Mouse (Mus musculus) midbrain, embryonic 10.5 days (tissue): ENCODE measurements at regions not wholly inside any gene's neighbourhood (a gene's known extent, or its start where the extent isn't known, plus 50 kb on each side); places are given as distances from the start of the nearest gene placed in this dataset.
"Not testable (repeated sequence)": the region's sequence is repeated elsewhere in the genome, so short reads cannot be mapped to it uniquely, and the experiment has no call there.

ENCODE experiments used
- DNase-seq: peaks from one replicate; pipeline ENCODE4 v3.0.0-alpha.2; 2017; ENCODE audit warnings: low spot score
- H3K27ac ChIP-seq: fragments of 300-500 bp; sonication (generic); replicated peaks from 2 replicates; pipeline ENCODE4 v1.5.1; 2016; ENCODE audit warnings: mild to moderate bottlenecking
- H3K27me3 ChIP-seq: fragments of 300-500 bp; sonication (generic); 2 replicates; pipeline ENCODE4 v1.6.1; 2016; ENCODE audit warnings: low read depth, mild to moderate bottlenecking; ENCODE audit not compliant: poor library complexity, severe bottlenecking
- H3K36me3 ChIP-seq: fragments of 300-500 bp; sonication (generic); 2 replicates; pipeline ENCODE4 v1.6.1; 2016; ENCODE audit warnings: mild to moderate bottlenecking, moderate library complexity
- H3K4me1 ChIP-seq: fragments of 300-500 bp; sonication (generic); 2 replicates; pipeline ENCODE4 v1.6.1; 2016
- H3K4me3 ChIP-seq: fragments of 300-500 bp; sonication (generic); 2 replicates; pipeline ENCODE4 v1.5.1; 2016; ENCODE audit warnings: mild to moderate bottlenecking, moderate library complexity
- H3K9me3 ChIP-seq: fragments of 300-500 bp; sonication (generic); replicated peaks from 2 replicates; pipeline ENCODE4 v1.6.1; 2016; ENCODE audit warnings: mild to moderate bottlenecking
- WGBS: fragments of 180-500 bp; shearing (Covaris S2); methylation state at CpG from one replicate; pipeline ENCODE4 v1.1.7; 2016; 5-methylcytosine and 5-hydroxymethylcytosine counted together

- DNase-seq = no peak
- 84% methylated on average over 4 of the region's 4 CpGs for WGBS
- H3K27me3 ChIP-seq = no peaks in the 10 kb centered on the region
- no peak overlapping the region for H3K4me3 ChIP-seq
- H3K36me3 ChIP-seq = no peaks in the 10 kb centered on the region
- no peaks in the 10 kb centered on the region for H3K4me1 ChIP-seq
- H3K27ac ChIP-seq = no peak overlapping the region
- no peaks in the 10 kb centered on the region for H3K9me3 ChIP-seq
Observed at GRCm38 (mm10) chr3:60819684-60820281, 182.8 kb upstream of the P2ry1 start.

- Histone ChIP-seq H3K4me1 (no peaks in the 10 kb centered on the region), H3K4me3 (no peak overlapping the region), H3K9me3 (no peaks in the 10 kb centered on the region), H3K27ac (no peak overlapping the region), H3K36me3 (no peaks in the 10 kb centered on the region), H3K27me3 (no peaks in the 10 kb centered on the region)
- DNase-seq = no peak
Observed at GRCm38 (mm10) chr3:60821463-60821862, 181.1 kb upstream of the P2ry1 start.

- no peak for DNase-seq
- no peaks in the 10 kb centered on the region for H3K4me1 ChIP-seq
- no peaks in the 10 kb centered on the region for H3K9me3 ChIP-seq
- no peak overlapping the region for H3K4me3 ChIP-seq
- H3K27me3 ChIP-seq = no peaks in the 10 kb centered on the region
- no peaks in the 10 kb centered on the region for H3K36me3 ChIP-seq
- WGBS = 83% methylated on average over 4 of the region's 4 CpGs
- no peak overlapping the region for H3K27ac ChIP-seq
Observed at GRCm38 (mm10) chr3:60826759-60827158, 175.8 kb upstream of the P2ry1 start.

- DNase-seq = no peak
- no peak overlapping the region for H3K27ac ChIP-seq
- H3K27me3 ChIP-seq = no peaks in the 10 kb centered on the region
- no peaks in the 10 kb centered on the region for H3K36me3 ChIP-seq
- 88% methylated on average over 4 of the region's 4 CpGs for WGBS
- H3K4me3 ChIP-seq = no peak overlapping the region
- H3K9me3 ChIP-seq = no peaks in the 10 kb centered on the region
- H3K4me1 ChIP-seq = no peaks in the 10 kb centered on the region
Observed at GRCm38 (mm10) chr3:60832385-60832784, 170.2 kb upstream of the P2ry1 start.

- no peak overlapping the region for H3K27ac ChIP-seq
- DNase-seq = no peak
- H3K4me1 ChIP-seq = no peaks in the 10 kb centered on the region
- no peaks in the 10 kb centered on the region for H3K9me3 ChIP-seq
- H3K4me3 ChIP-seq = no peak overlapping the region
- 88% methylated on average over 1 of the region's 1 CpGs for WGBS
- H3K27me3 ChIP-seq = no peaks in the 10 kb centered on the region
- H3K36me3 ChIP-seq = no peaks in the 10 kb centered on the region
Observed at GRCm38 (mm10) chr3:60841895-60842294, 160.7 kb upstream of the P2ry1 start.

GRCm38 (mm10) chr3:60845293-60845692, 157.3 kb upstream of the P2ry1 start:
- DNase-seq = no peak
- WGBS = 84% methylated on average over 2 of the region's 2 CpGs
- Histone ChIP-seq H3K27me3 (no peaks in the 10 kb centered on the region), H3K36me3 (no peaks in the 10 kb centered on the region), H3K4me3 (no peak overlapping the region), H3K4me1 (no peaks in the 10 kb centered on the region), H3K27ac (no peak overlapping the region), H3K9me3 (no peaks in the 10 kb centered on the region)

- H3K36me3 ChIP-seq = no peaks in the 10 kb centered on the region
- no peak for DNase-seq
- H3K27me3 ChIP-seq = no peaks in the 10 kb centered on the region
- no peaks in the 10 kb centered on the region for H3K4me1 ChIP-seq
- 95% methylated on average over 2 of the region's 2 CpGs for WGBS
- no peak overlapping the region for H3K4me3 ChIP-seq
- H3K27ac ChIP-seq = no peak overlapping the region
- H3K9me3 ChIP-seq = no peaks in the 10 kb centered on the region
Observed at GRCm38 (mm10) chr3:60848437-60848836, 154.2 kb upstream of the P2ry1 start.

- DNase-seq = no peak
- Histone ChIP-seq H3K27ac (no peak overlapping the region), H3K4me1 (no peaks in the 10 kb centered on the region), H3K9me3 (no peaks in the 10 kb centered on the region), H3K36me3 (no peaks in the 10 kb centered on the region), H3K4me3 (no peak overlapping the region), H3K27me3 (no peaks in the 10 kb centered on the region)
- 60% methylated on average over 5 of the region's 5 CpGs for WGBS
Observed at GRCm38 (mm10) chr3:60853773-60854172, 148.8 kb upstream of the P2ry1 start.

GRCm38 (mm10) chr3:60855734-60856133, 146.9 kb upstream of the P2ry1 start:
- DNase-seq = no peak
- Histone ChIP-seq H3K27me3 (no peaks in the 10 kb centered on the region), H3K9me3 (no peaks in the 10 kb centered on the region), H3K4me1 (no peaks in the 10 kb centered on the region), H3K36me3 (no peaks in the 10 kb centered on the region), H3K4me3 (no peak overlapping the region), H3K27ac (no peak overlapping the region)
- 44% methylated on average over 2 of the region's 2 CpGs for WGBS

GRCm38 (mm10) chr3:60858474-60859118, 144.0 kb upstream of the P2ry1 start:
- no peak for DNase-seq
- WGBS = 84% methylated on average over 5 of the region's 5 CpGs
- Histone ChIP-seq H3K4me1 (no peaks in the 10 kb centered on the region), H3K36me3 (no peaks in the 10 kb centered on the region), H3K4me3 (no peak overlapping the region), H3K27me3 (no peaks in the 10 kb centered on the region), H3K9me3 (no peaks in the 10 kb centered on the region), H3K27ac (no peak overlapping the region)

- WGBS = 92% methylated on average over 3 of the region's 3 CpGs
- H3K27me3 ChIP-seq = no peaks in the 10 kb centered on the region
- no peaks in the 10 kb centered on the region for H3K4me1 ChIP-seq
- no peak overlapping the region for H3K4me3 ChIP-seq
- H3K27ac ChIP-seq = no peak overlapping the region
- no peaks in the 10 kb centered on the region for H3K36me3 ChIP-seq
- H3K9me3 ChIP-seq = no peaks in the 10 kb centered on the region
- DNase-seq = no peak
Observed at GRCm38 (mm10) chr3:60859119-60859515, 143.5 kb upstream of the P2ry1 start.

GRCm38 (mm10) chr3:60876858-60877257, 125.7 kb upstream of the P2ry1 start:
- WGBS = 93% methylated on average over 11 of the region's 11 CpGs
- H3K27me3 ChIP-seq, H3K4me1 ChIP-seq, H3K36me3 ChIP-seq, H3K4me3 ChIP-seq, H3K27ac ChIP-seq, H3K9me3 ChIP-seq, DNase-seq: not testable (repeated sequence)

- H3K4me1 ChIP-seq = no peaks in the 10 kb centered on the region
- H3K27ac ChIP-seq = no peak overlapping the region
- no peaks in the 10 kb centered on the region for H3K27me3 ChIP-seq
- no peak overlapping the region for H3K4me3 ChIP-seq
- no peaks in the 10 kb centered on the region for H3K36me3 ChIP-seq
- DNase-seq = no peak
- 84% methylated on average over 3 of the region's 3 CpGs for WGBS
- H3K9me3 ChIP-seq = no peaks in the 10 kb centered on the region
Observed at GRCm38 (mm10) chr3:60878880-60879279, 123.7 kb upstream of the P2ry1 start.

GRCm38 (mm10) chr3:60884027-60884426, 118.6 kb upstream of the P2ry1 start:
- H3K4me3 ChIP-seq = no peak overlapping the region

More at GRCm38 (mm10) chr3:60884027-60884426, 118.6 kb upstream of the P2ry1 start:
- Histone ChIP-seq H3K27ac (no peak overlapping the region), H3K4me1 (no peaks in the 10 kb centered on the region), H3K27me3 (no peaks in the 10 kb centered on the region), H3K9me3 (no peaks in the 10 kb centered on the region), H3K36me3 (no peaks in the 10 kb centered on the region)
- 73% methylated on average over 3 of the region's 3 CpGs for WGBS
- DNase-seq = no peak
